Mouse (Mus musculus): ENCODE measurements around the gene Hoxb6.

Hoxb6 gene

GRCm38 (mm10) chr11:96297428-96297827 is 5.2 kb downstream of the Hoxb6 start:
- in situ Hi-C loops (cut with MboI; ENCODE audit: unreplicated experiment in 2 of 2), result loop anchor here in 1 of 2 experiments (25.0 kb wide), 2 partner anchors 465 to 765 kb away; partner anchors contain the start of gene Osbpl7

- in situ Hi-C loops (cut with MboI; ENCODE audit: unreplicated experiment in 2 of 2), result loop anchor here in 1 of 2 experiments (25.0 kb wide), 2 partner anchors 464 to 764 kb away; partner anchors contain the start of gene Osbpl7
These were observed 5.8 kb downstream of the Hoxb6 start for GRCm38 (mm10) chr11:96297968-96298635.

- in situ Hi-C loops (cut with MboI; ENCODE audit: unreplicated experiment in 2 of 2), result loop anchor here in 1 of 2 experiments (25.0 kb wide), 2 partner anchors 463 to 763 kb away; partner anchors contain the start of gene Osbpl7
These were observed 6.8 kb downstream of the Hoxb6 start for GRCm38 (mm10) chr11:96298895-96299667.

- in situ Hi-C loops (cut with MboI; ENCODE audit: unreplicated experiment in 2 of 2), result loop anchor here in 1 of 2 experiments (25.0 kb wide), 2 partner anchors 463 to 763 kb away; partner anchors contain the start of gene Osbpl7
These were observed 7.5 kb downstream of the Hoxb6 start for GRCm38 (mm10) chr11:96299781-96300180.

- in situ Hi-C loops (cut with MboI; ENCODE audit: unreplicated experiment in 2 of 2), result no loop called here
These were observed 8.2 kb downstream of the Hoxb6 start for GRCm38 (mm10) chr11:96300354-96301063.

- in situ Hi-C loops (cut with MboI; ENCODE audit: unreplicated experiment in 2 of 2), result no loop called here
These were observed 8.8 kb downstream of the Hoxb6 start for GRCm38 (mm10) chr11:96301064-96301431.

GRCm38 (mm10) chr11:96301837-96302236 is 9.6 kb downstream of the Hoxb6 start:
- in situ Hi-C loops (cut with MboI; ENCODE audit: unreplicated experiment in 2 of 2), result no loop called here

- in situ Hi-C loops (cut with MboI; ENCODE audit: unreplicated experiment in 2 of 2), result no loop called here
These were observed 10.3 kb downstream of the Hoxb6 start for GRCm38 (mm10) chr11:96302381-96303150.

GRCm38 (mm10) chr11:96303151-96304099 is 11.1 kb downstream of the Hoxb6 start, which contains the start of gene Hoxb5:
Gene Hoxb5 (plus strand): TSS chr11:96303336.
- in situ Hi-C loops (cut with MboI; ENCODE audit: unreplicated experiment in 2 of 2), result no loop called here

GRCm38 (mm10) chr11:96304381-96305195 is 12.3 kb downstream of the Hoxb6 start:
- in situ Hi-C loops (cut with MboI; ENCODE audit: unreplicated experiment in 2 of 2), result no loop called here

- in situ Hi-C loops (cut with MboI; ENCODE audit: unreplicated experiment in 2 of 2), result no loop called here
These were observed 13.4 kb downstream of the Hoxb6 start for GRCm38 (mm10) chr11:96305505-96306182.

GRCm38 (mm10) chr11:96306183-96306907 is 14.1 kb downstream of the Hoxb6 start:
- in situ Hi-C loops (cut with MboI; ENCODE audit: unreplicated experiment in 2 of 2), result no loop called here

GRCm38 (mm10) chr11:96306908-96307269 is 14.6 kb downstream of the Hoxb6 start:
- in situ Hi-C loops (cut with MboI; ENCODE audit: unreplicated experiment in 2 of 2), result no loop called here

GRCm38 (mm10) chr11:96308763-96309162 is 16.5 kb downstream of the Hoxb6 start:
- in situ Hi-C loops (cut with MboI; ENCODE audit: unreplicated experiment in 2 of 2), result no loop called here

GRCm38 (mm10) chr11:96309288-96309687 is 17.0 kb downstream of the Hoxb6 start:
- in situ Hi-C loops (cut with MboI; ENCODE audit: unreplicated experiment in 2 of 2), result no loop called here

- in situ Hi-C loops (cut with MboI; ENCODE audit: unreplicated experiment in 2 of 2), result no loop called here
These were observed 18.1 kb downstream of the Hoxb6 start for GRCm38 (mm10) chr11:96310183-96310938.

All from v-Abl transformed pro-B cells (cell line).